Mouse (Mus musculus) thymus, postnatal 25 days (tissue): ENCODE measurements at regions not wholly inside any gene's neighbourhood (a gene's known extent, or its start where the extent isn't known, plus 50 kb on each side); places are given as distances from the start of the nearest gene placed in this dataset.

Source experiments
- DNase-seq: peaks from one replicate; pipeline ENCODE4 v3.0.0; 2022

DNA sequence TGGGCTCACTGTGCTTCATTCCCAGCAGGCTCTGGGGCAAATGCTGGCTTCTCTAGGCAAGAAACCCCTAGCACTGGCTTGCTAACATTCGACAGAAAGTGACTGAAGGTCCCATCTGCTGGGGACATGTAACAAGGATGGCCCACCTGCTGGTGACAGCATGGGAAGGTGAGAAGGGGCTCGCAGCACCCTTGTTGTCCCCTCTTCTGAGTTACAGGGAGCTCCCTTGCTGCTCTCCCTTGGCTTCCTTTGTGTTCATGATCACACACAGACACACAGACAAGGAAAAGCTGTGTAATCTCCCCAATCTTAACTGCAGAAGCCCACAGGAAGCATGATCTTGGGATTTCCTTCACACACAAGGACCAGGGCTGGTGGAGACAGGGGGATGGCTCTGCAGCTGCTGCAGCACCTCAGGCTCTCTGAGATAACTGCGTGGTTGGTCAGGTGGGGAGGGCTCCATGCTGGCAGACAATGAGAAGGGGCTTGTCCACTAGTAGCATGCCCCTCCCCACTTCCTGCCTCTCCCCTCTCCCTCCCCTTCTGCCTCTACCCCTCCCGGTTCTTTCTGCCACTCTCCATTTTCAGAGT, 95.3 kb upstream of the Trpm1 start:
- peak; percentile 47 for DNase-seq

GRCm38 (mm10) chr7:64057873-64058272, 95.8 kb upstream of the Trpm1 start:
- peak; percentile 80 for DNase-seq

DNA sequence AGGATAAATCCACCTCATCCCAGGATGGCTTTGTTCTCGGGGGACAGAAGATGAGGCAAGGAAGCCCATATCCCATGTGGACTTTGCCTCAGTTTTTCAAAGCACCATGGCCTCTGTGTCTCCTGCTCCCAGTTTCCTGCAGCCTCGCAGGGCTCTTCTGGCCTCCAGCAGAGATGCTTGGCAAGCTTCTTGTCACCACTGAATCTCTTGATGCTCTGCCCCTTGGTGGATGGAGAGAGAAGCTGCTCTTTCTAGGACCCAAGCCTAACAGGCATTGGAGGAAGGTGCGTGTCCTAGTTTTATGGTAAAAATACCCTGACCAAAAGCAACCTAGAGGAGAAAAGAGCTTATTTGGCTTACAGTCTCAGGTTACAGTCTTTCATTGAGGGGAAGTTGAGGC, 97.1 kb upstream of the Trpm1 start:
- DNase-seq, result no peak

DNA sequence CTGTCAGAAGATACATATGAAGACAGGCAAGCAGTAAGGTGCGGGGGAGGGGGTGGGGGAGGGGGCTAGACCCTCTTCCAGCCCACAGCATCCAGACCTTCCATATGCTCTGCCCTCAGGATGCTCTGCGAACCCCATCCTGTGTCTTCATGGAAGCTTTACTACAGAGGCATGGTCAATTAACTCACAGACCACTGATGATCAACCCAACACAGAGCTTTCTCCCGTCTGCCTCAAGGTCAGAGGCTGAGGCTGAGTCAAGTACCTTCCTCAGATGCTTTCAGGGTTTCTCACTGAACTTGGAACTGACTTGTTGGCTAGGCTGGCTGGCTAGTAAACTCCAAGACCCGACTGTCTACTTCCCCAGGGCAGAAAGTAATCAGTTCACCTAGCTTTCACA, 98.6 kb upstream of the Trpm1 start:
- no peak for DNase-seq

DNA sequence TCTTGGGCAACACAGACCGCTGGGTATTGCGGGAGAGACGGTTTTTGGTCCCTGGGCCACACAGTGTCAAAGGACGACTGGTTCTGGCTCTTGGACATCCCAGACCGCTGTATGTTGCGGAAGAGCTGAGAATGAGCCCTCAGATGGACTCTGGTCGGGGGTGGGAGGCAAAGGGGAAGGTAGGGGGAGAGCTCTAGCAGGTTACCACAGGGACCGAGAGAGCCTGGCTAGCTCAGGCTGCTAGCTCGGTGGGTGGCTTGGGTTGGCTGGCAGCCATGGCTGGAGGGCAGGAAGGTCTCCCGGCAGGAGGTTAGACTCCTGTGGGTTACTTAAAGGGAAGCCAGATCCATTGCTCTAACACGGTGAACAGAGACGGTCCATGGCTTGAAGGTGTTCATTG, 99.9 kb upstream of the Trpm1 start:
- no peak for DNase-seq

DNA sequence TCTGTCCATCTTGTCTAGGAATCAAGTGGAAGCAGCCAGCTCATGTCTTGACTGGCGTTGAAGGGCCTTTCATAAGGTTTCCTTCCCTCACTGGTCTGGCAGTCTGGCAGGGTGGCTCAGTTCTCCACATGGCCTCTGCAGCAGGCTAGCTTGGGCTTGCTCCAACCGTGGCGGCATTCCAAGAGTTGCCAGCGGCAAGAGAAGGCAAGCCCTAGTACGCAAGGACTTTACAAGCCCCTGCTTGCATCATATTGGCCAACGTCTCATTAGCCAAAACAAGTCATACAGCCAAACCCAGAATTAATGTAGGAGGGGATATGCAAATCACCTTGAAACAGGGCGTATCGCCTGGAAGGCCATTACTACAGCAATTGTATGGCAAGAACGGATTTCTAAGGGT, 101.2 kb upstream of the Trpm1 start:
- no peak for DNase-seq

GRCm38 (mm10) chr7:64050826-64051401, 102.7 kb upstream of the Trpm1 start:
- DNase-seq, result no peak

DNA sequence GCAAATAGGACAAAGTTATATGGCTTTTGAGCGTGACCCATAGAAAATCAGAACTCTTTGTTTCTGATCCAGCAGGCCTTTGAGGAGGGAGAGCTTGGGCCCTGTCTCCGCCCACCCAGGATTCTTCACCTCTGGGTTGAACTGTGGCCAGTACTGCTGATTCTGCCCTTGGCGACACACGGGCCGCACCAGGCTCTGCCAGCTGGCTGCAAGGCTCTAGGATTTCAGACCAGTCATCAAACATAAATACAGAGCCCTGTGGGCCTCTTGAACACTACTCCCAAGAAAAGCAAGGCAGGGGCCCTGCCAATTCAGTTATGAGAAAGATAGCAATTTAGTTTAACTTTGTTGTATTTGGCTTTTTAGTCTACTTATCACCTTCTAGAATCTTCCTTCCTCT, 103.4 kb upstream of the Trpm1 start:
- DNase-seq, result no peak

- DNase-seq, result peak; percentile 47
Observed at GRCm38 (mm10) chr7:64049183-64049965, 104.3 kb upstream of the Trpm1 start.

DNA sequence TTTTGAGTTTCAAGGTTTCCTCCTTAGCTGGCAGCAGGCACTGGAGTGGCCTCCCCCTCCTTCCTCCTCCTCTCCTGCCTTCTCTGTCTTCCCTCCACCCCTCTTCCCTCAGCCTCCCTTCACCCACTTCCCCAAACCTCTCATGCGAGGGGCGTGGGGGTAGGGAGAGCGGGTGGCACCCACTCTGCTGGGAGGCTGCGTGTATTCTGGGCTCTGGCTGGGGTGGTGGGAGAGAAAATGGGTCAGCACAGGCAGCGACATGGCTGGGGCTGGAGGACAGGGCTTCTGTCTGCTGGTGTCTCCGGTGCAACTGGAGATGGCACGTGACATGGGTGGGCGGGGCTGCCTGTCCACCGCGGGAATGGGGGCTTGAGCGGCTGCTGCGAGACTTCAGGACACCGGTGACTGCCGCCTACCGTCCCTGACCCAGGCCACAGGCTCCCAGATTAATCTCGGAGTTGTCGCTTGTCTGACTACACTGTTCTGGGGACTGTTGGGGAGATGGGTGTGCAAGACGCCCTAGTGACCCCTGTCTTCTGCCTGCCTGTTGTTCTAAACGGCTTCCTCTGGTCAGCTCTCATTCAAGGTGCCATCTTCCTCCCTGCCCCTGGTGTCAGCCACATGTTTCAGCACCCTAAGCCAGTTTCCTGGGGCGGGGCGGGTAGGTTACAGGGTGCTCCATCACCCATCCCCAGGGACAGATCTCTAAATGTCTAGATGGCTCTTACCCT, 105.0 kb upstream of the Trpm1 start:
- DNase-seq, result peak; percentile 75

DNA sequence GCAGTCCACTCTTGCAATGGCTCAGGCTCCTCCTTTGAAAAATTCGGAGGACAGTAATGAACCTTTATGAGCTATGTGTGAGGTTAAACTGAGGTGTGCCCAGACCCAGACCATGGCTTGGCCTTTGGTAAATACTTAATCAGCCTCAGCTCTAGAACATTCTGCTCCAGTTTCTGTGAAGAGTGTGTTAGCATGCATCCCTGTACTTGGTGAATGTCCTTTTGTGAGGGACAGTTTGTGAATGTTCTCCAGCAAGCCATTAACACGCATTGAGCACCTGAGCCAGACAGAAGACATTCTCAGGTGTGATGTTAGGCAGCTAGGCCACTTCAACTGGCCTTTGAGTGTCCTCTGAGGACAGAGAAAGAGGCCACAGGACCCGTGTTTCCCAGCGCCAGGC, 105.8 kb upstream of the Trpm1 start:
- no peak for DNase-seq

DNA sequence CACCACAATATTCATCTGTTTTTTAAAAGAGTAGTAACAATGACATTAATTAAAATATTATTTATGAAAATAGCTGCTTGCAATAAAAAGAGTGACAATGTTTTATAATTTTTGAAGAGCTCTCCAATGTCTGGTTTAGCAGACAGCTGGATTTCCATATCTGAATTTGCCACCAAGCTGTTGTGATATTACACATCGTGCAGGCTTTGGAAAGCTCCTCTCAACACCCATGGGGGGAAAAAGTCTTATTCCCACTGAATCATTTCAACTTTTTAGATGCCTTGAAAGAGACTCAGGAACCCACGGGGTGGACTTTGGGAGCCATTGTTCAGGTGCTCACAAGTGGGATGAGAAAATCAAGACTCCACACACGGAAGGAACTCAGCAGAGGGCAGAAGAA, 106.6 kb upstream of the Klf13 start:
- DNase-seq, result no peak

GRCm38 (mm10) chr7:64042978-64043377, 104.3 kb upstream of the Klf13 start:
- DNase-seq, result peak; percentile 83

DNA sequence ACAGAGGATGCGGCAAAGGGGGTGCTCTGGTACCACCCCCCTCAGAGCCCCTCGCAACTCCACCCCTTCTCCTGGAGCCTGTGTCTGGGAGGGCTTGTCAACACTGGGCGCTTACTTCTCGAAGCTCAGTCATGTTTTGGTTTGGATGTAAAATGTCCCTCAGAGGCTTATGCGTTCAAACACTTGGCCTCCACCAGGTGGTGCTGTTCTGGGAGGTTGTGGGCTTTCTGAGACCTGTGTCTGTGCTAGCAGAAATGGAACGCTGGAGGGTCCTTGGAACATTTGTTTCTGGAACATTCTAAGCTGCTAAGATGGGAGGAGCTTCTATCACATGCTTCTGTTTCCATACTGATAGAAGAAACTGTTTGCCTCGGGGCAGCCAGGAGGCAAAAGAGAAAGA, 102.6 kb upstream of the Klf13 start:
- DNase-seq, result no peak

DNA sequence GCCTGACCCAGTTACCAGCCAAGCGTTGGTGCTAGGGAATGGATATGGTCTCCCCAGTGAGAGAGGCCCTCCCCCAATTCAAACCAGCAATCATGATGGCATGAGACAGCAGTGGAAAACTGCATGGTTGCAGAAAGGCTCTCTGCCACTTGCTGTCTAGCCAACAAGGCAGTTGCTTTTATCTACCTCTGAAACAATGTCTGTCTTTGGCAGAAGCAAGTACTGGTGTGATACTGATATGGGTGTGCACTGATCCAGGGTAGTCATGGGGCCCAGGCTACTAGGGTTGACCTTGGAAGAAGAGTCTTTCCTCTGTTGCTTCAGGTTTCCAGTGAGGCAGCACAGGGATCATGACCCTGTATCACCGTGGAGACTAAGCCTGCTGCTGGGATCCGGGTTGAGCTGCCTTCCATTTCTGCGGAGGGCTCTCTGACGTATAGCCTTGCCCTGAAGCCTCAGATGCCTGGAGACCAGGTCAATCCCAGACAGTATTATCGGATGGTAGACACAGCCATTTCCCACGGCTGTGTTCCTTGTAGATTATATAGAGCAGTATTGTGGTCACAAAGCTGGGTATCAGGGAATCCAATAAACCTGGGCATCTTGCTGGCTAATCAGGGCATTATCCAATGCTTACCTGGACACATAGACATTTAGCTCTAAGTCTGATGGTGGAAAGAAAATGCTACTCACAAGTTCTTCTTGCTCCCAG, 101.5 kb upstream of the Klf13 start:
- DNase-seq, result no peak

GRCm38 (mm10) chr7:64037701-64038231, 99.1 kb upstream of the Klf13 start:
- peak; percentile 37 for DNase-seq

- DNase-seq, result no peak
Observed at GRCm38 (mm10) chr7:64036154-64036553, 97.4 kb upstream of the Klf13 start.

DNA sequence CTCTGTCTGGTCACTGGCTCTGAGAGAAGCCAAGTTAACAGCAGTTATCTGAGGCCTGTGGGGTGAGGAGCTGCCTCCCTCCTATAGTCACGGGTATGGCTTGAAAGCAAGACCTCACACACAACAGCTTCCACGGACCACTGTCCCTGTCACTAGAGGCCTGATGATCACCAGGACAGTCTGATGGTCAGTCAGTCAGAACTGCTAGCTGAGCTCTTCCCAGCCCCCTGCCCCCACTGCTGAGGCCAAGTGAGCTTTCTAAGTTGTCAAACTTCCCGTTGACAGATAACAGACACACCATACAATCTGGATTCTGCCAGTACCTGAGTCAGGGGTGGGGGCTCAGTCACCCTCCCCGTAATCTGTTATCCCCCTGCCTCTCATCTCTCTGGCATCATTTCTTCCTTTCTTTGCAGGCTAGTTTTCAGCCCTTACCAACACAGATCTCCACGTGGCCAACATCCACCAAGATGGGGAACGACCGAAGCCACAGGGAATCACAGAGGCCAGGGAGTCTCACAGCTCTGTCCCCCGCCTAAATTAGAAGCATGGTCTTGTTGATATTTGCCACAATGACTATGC, 96.4 kb upstream of the Klf13 start:
- DNase-seq, result no peak

- DNase-seq, result no peak
Observed at GRCm38 (mm10) chr7:64034493-64034892, 95.8 kb upstream of the Klf13 start.

DNA sequence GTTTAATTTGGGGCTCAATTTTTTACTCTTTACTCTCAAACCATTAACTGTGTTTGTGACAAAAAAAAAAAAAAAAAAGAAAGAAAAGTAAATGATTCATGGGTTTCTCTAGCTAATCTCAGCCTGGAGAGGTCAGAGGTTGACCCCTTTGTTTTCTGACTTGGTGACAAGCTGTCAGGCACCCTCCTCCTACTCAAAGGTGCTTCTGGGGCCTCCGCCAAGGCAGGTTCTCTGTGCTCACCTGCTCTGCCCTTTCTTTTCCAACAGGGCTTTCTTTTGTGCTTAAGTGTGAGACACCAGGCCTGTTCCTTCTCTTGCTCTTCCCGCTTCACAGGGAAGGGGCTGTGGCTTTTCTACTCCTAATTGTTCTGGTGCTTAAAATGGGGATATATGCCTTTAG, 94.7 kb upstream of the Klf13 start:
- DNase-seq, result peak; percentile 45

- peak; percentile 61 for DNase-seq
Observed at GRCm38 (mm10) chr7:64032921-64033354, 94.2 kb upstream of the Klf13 start.

DNA sequence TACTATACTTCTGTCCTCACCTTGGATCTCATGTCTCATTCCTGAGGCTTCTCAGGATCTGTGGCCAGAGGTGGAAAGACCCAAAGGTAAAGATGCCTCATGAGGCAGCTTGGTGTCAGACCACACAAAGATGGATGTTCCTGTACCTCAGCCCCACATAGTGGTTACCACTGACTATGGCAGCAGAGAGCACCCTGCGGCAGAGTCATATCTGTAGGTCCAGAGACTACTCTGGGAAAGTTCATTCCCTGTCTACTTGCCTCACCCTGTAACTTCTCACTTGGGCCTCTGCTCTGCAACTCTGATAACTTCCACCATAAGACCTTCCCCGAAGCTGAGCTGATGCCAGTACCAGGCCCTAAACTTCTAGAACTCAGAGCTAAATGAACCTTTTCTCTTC, 91.9 kb upstream of the Klf13 start:
- no peak for DNase-seq
